ENCODE assay signal across 11 mouse cellular contexts in the genomic region with DNA sequence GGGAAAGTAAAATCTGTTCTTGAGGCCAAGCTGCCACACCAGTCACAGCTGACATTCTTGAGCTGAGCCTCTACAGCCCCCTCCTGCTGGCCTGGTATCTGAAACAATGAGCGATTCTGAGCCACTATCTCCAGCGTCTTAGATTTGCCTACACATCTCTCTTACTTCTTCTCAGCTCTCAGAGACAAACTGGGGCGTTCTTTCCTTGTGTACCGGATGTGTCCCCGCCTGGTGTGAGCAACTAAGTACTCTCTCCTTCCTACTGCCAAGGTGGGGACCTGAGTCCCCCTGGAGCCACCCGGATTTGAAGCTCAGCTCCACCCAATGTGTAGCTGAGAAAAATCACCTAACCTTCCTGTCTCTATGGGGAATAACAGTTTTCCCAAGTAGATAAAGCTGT. TPM values are rescaled to one million over a fixed set of nuclear protein-coding genes. Genes with fewer than 3 reads are reported as not detected.
DNase-seq lines count a peak whose midpoint lies in the region; ATAC-seq and TF ChIP-seq lines count a peak whose summit lies in the region.
"Had no signal": no experiment of that assay in that cellular context is flagged by ENCODE, and none has a peak within 500 bp of the region (broad histone marks: within the 10 kb centered on the region; RNA-seq: fewer than 3 reads in every experiment).

No protein-coding gene starts in this region.

- no peaks in the 10 kb centered on the region for H3K27me3 ChIP-seq in kidney, postnatal 0 days (ENCODE audit: insufficient read depth, low read length)
- no peaks in the 10 kb centered on the region for H3K27me3 ChIP-seq in intestine, embryonic 16.5 days (replicated peaks; ENCODE audit: control insufficient read depth, insufficient read depth, low read length)
- no peaks in the 10 kb centered on the region for H3K27me3 ChIP-seq in stomach, embryonic 14.5 days (ENCODE audit: control insufficient read depth, insufficient read depth, low read length)

- TF ChIP-seq CTCF in kidney, postnatal 0 days (IDR thresholded peaks at IDR 0.05; ENCODE audit: low read depth), result no peak

- H3K4me2 ChIP-seq in kidney, postnatal 0 days (ENCODE audit: low read length), result no peak overlapping the region
- no peak overlapping the region for H3K4me2 ChIP-seq in intestine, embryonic 16.5 days (ENCODE audit: low read depth, low read length)
- H3K4me2 ChIP-seq in stomach, embryonic 14.5 days (replicated peaks; ENCODE audit: low read depth, low read length), result peak overlapping the region; percentile 14; the same call in 1 of the 2 replicates

- H3K9ac ChIP-seq in kidney, postnatal 0 days (ENCODE audit: low read depth, low read length), result no peak overlapping the region
- no peak overlapping the region for H3K9ac ChIP-seq in intestine, embryonic 16.5 days (ENCODE audit: low read depth, low read length)
- no peak overlapping the region for H3K9ac ChIP-seq in stomach, embryonic 14.5 days (replicated peaks; ENCODE audit: low read depth, low read length)
- H3K9ac ChIP-seq: forebrain, embryonic 12.5 days had no signal

- peak overlapping the region; percentile 48; the same call in 1 of the 2 replicates for H3K27ac ChIP-seq in kidney, postnatal 0 days
- 0 out of 2 replicates have a peak overlapping the region, but pooled peaks have one; percentile 25 for H3K27ac ChIP-seq in intestine, embryonic 16.5 days (ENCODE audit: low read length)
- H3K27ac ChIP-seq in stomach, embryonic 14.5 days (ENCODE audit: low read length), result peak overlapping the region; percentile 44; the same call in 1 of the 2 replicates
- H3K27ac ChIP-seq: forebrain, embryonic 12.5 days had no signal

- 47% methylated on average over 6 of the region's 6 CpGs for WGBS in kidney, postnatal 0 days
- WGBS in intestine, embryonic 16.5 days, result 36% methylated on average over 6 of the region's 6 CpGs
- WGBS in stomach, embryonic 14.5 days, result 44% methylated on average over 6 of the region's 6 CpGs

- ATAC-seq in kidney, postnatal 0 days (replicated peaks; ENCODE audit: low FRiP score, low read depth), result no peak
- no peak for ATAC-seq in intestine, embryonic 16.5 days
- no peak for ATAC-seq in stomach, embryonic 14.5 days (ENCODE audit: insufficient number of reproducible peaks, insufficient read depth, low FRiP score, low read depth)
- ATAC-seq in cerebellum, adult (ENCODE audit: insufficient number of reproducible peaks, low FRiP score, low TSS enrichment), result no peak

- H3K9me3 ChIP-seq in kidney, postnatal 0 days (replicated peaks; ENCODE audit: low read length), result no peaks in the 10 kb centered on the region
- H3K9me3 ChIP-seq in intestine, embryonic 16.5 days (ENCODE audit: control insufficient read depth, low read length), result no peaks in the 10 kb centered on the region
- H3K9me3 ChIP-seq in stomach, embryonic 14.5 days (ENCODE audit: control insufficient read depth, low read depth, low read length), result no peaks in the 10 kb centered on the region
- H3K9me3 ChIP-seq: forebrain, embryonic 12.5 days; G1E had no signal

- intact Hi-C loops in heart, postnatal 25 days (cut with DNase I), result no loop called here

- H3K4me3 ChIP-seq in kidney, postnatal 0 days (replicated peaks; ENCODE audit: low read depth, low read length), result no peak overlapping the region
- H3K4me3 ChIP-seq in intestine, embryonic 16.5 days (ENCODE audit: low read length), result no peak overlapping the region
- no peak overlapping the region for H3K4me3 ChIP-seq in stomach, embryonic 14.5 days (ENCODE audit: low read depth, low read length)
- H3K4me3 ChIP-seq: forebrain, embryonic 12.5 days had no signal

- peaks cover 15% of the 10 kb centered on the region for H3K4me1 ChIP-seq in kidney, postnatal 0 days (replicated peaks; ENCODE audit: insufficient read depth, low read length)
- peaks cover 25% of the 10 kb centered on the region for H3K4me1 ChIP-seq in intestine, embryonic 16.5 days (ENCODE audit: control insufficient read depth, insufficient read depth, low read length)
- peaks cover 12% of the 10 kb centered on the region; the same call in 1 of the 2 replicates for H3K4me1 ChIP-seq in stomach, embryonic 14.5 days (ENCODE audit: control insufficient read depth, insufficient read depth, low read length)

- peak; percentile 94 for DNase-seq in heart, adult 11 months
- no peak for DNase-seq in heart, postnatal 25 days (ENCODE audit: low spot score)
- DNase-seq in kidney, postnatal 0 days (ENCODE audit: low spot score), result no peak
- no peak for DNase-seq in kidney, postnatal 4 days
- DNase-seq in gastrocnemius, adult 18-20 months (ENCODE audit: low spot score), result no peak
- DNase-seq: cerebellum, adult 9-11 months had no signal

- H3K36me3 ChIP-seq in kidney, postnatal 0 days (ENCODE audit: insufficient read depth, low read length), result no peaks in the 10 kb centered on the region
- no peaks in the 10 kb centered on the region for H3K36me3 ChIP-seq in intestine, embryonic 16.5 days (ENCODE audit: control insufficient read depth, insufficient read depth, low read length)
- H3K36me3 ChIP-seq in stomach, embryonic 14.5 days (ENCODE audit: control insufficient read depth, insufficient read depth, low read length), result no peaks in the 10 kb centered on the region
- H3K36me3 ChIP-seq: forebrain, embryonic 12.5 days; G1E had no signal

RNA-seq across cellular contexts. Expression of gene Clic4, which starts 19.2 kb away (rescaled TPM):
- 100 to 1,000 TPM; 249 to 269 TPM for total RNA-seq in heart, postnatal 25 days (2021)
- polyA plus RNA-seq in kidney, postnatal 0 days (2015; fragmentation: Nextera tagmentation; extraction: Ambion mirVana), result 147 and 166 TPM in 2 replicates
- 107 and 109 TPM in 2 replicates for polyA plus RNA-seq in intestine, embryonic 16.5 days (2015; fragmentation: Nextera tagmentation; extraction: Ambion mirVana)
- polyA plus RNA-seq in stomach, embryonic 14.5 days (2014; fragmentation: Nextera tagmentation; extraction: Ambion mirVana), result 95.3 and 102 TPM in 2 replicates
- total RNA-seq in gastrocnemius, adult 18-20 months (2021), result 10 to 100 TPM; 27.6 to 40.4 TPM
